Mouse (Mus musculus) lung, embryonic 15.5 days (tissue): ENCODE data around the gene Rnf224. TPM values are rescaled to one million over a fixed set of nuclear protein-coding genes. Genes with fewer than 3 reads are reported as not detected.

Experiments
- ATAC-seq: fragments of 200-750 bp; cut with Nextera tagmentation; 2 replicates; pipeline ENCODE4 v1.8.0; 2017; ENCODE audit warnings: moderate number of reproducible peaks, borderline replicate concordance; ENCODE audit not compliant: low FRiP score, low TSS enrichment; ENCODE audit errors: extremely low read depth
- H3K27ac ChIP-seq: fragments of 300-500 bp; sonication (generic); 2 replicates; pipeline ENCODE4 v1.5.1; 2015; ENCODE audit warnings: moderate library complexity, mild to moderate bottlenecking, inconsistent platforms
- H3K27me3 ChIP-seq: fragments of 300-500 bp; sonication (generic); 2 replicates; pipeline ENCODE4 v1.6.1; 2015; ENCODE audit warnings: inconsistent platforms
- H3K36me3 ChIP-seq: fragments of 300-500 bp; sonication (generic); 2 replicates; pipeline ENCODE4 v1.6.1; 2015; ENCODE audit warnings: inconsistent platforms
- H3K4me1 ChIP-seq: fragments of 300-500 bp; sonication (generic); 2 replicates; pipeline ENCODE4 v1.6.1; 2015; ENCODE audit warnings: inconsistent platforms
- H3K4me2 ChIP-seq: fragments of 300-500 bp; sonication (generic); 2 replicates; pipeline ENCODE4 v1.6.1; 2015; ENCODE audit warnings: inconsistent platforms, mild to moderate bottlenecking, moderate library complexity
- H3K4me3 ChIP-seq: fragments of 300-500 bp; sonication (generic); 2 replicates; pipeline ENCODE4 v1.5.1; 2015; ENCODE audit warnings: mild to moderate bottlenecking, inconsistent platforms
- H3K9ac ChIP-seq: fragments of 300-500 bp; sonication (generic); 2 replicates; pipeline ENCODE4 v1.6.1; 2015; ENCODE audit warnings: inconsistent platforms
- H3K9me3 ChIP-seq: fragments of 300-500 bp; sonication (generic); 2 replicates; pipeline ENCODE4 v1.6.1; 2016; ENCODE audit warnings: inconsistent platforms
- WGBS: fragments of 180-500 bp; shearing (Covaris S2); methylation state at CpG from one replicate; pipeline ENCODE4 v1.1.7; 2015; 5-methylcytosine and 5-hydroxymethylcytosine counted together
- polyA plus RNA-seq: library from polyadenylated mRNA; unstranded; fragments of >200 nt; fragmentation: Nextera tagmentation; extraction: Ambion mirVana; gene quantifications from 2 replicates; pipeline ENCODE4 v1.2.1, GENCODE M21; 2015

Gene Rnf224
- polyA plus RNA-seq, 1 experiment from 2014 or later: not detected

GRCm38 (mm10) chr2:25200631-25201030, 36.0 kb downstream of the Rnf224 start:
- 86% methylated on average over 2 of the region's 2 CpGs for WGBS
- Histone ChIP-seq H3K4me2 (no peak overlapping the region), H3K9ac (no peak overlapping the region), H3K4me3 (no peak overlapping the region), H3K27ac (no peak overlapping the region), H3K36me3 (peaks cover 67% of the 10 kb centered on the region), H3K4me1 (peaks cover 16% of the 10 kb centered on the region), H3K9me3 (no peaks in the 10 kb centered on the region), H3K27me3 (peaks cover 2% of the 10 kb centered on the region; the same call in 1 of the 2 replicates)
- ATAC-seq: no peak

GRCm38 (mm10) chr2:25197946-25198345, 38.6 kb downstream of the Rnf224 start:
- no peak overlapping the region for H3K9ac ChIP-seq
- H3K4me1 ChIP-seq: peaks cover 36% of the 10 kb centered on the region
- no peak overlapping the region for H3K4me2 ChIP-seq
- H3K27me3 ChIP-seq: peaks cover 9% of the 10 kb centered on the region
- no peak overlapping the region for H3K4me3 ChIP-seq
- 0 out of 2 replicates have a peak overlapping the region, but pooled peaks have one; percentile 74 for H3K27ac ChIP-seq
- no peak for ATAC-seq
- peaks cover 40% of the 10 kb centered on the region for H3K36me3 ChIP-seq
- H3K9me3 ChIP-seq: no peaks in the 10 kb centered on the region

- H3K4me1 ChIP-seq: peaks cover 37% of the 10 kb centered on the region
- H3K4me2 ChIP-seq: peak overlapping the region; percentile 65
- H3K9me3 ChIP-seq: no peaks in the 10 kb centered on the region
- peak overlapping the region; percentile 74 for H3K27ac ChIP-seq
- no peak overlapping the region; the same call in 1 of the 2 replicates for H3K9ac ChIP-seq
- 0 out of 2 replicates have a peak overlapping the region, but pooled peaks have one; percentile 36 for H3K4me3 ChIP-seq
- peaks cover 9% of the 10 kb centered on the region for H3K27me3 ChIP-seq
- WGBS: 21% methylated on average over 2 of the region's 2 CpGs
- ATAC-seq: no peak
- H3K36me3 ChIP-seq: peaks cover 32% of the 10 kb centered on the region
These were observed 39.4 kb downstream of the Rnf224 start for GRCm38 (mm10) chr2:25197191-25197590.

- peak within 1 kb of the TSS; percentile 36 for H3K4me3 ChIP-seq
- H3K9ac ChIP-seq: peak within 1 kb of the TSS; percentile 39
- peak within 1 kb of the TSS; percentile 74 for H3K27ac ChIP-seq
- H3K36me3 ChIP-seq: peaks cover 24% of the 10 kb centered on the region
- H3K27me3 ChIP-seq: peaks cover 9% of the 10 kb centered on the region
- peak within 1 kb of the TSS; percentile 65 for H3K4me2 ChIP-seq
- WGBS: 16% methylated on average over 8 of the region's 8 CpGs
- ATAC-seq: peak; percentile 55
- peaks cover 37% of the 10 kb centered on the region for H3K4me1 ChIP-seq
- H3K9me3 ChIP-seq: no peaks in the 10 kb centered on the region
These were observed 40.2 kb downstream of the Rnf224 start, which contains the start of gene Tor4a for GRCm38 (mm10) chr2:25196172-25196954. TSS of gene Tor4a (minus strand) at chr2:25196886.

- peaks cover 15% of the 10 kb centered on the region for H3K36me3 ChIP-seq
- H3K4me2 ChIP-seq: peak overlapping the region; percentile 65
- H3K9me3 ChIP-seq: no peaks in the 10 kb centered on the region
- H3K9ac ChIP-seq: peak overlapping the region; percentile 39
- peak overlapping the region; percentile 36 for H3K4me3 ChIP-seq
- WGBS: 16% methylated on average over 55 of the region's 55 CpGs
- H3K27me3 ChIP-seq: peaks cover 9% of the 10 kb centered on the region
- peak overlapping the region; percentile 74 for H3K27ac ChIP-seq
- peak; percentile 12; the same call in 1 of the 2 replicates for ATAC-seq
- H3K4me1 ChIP-seq: peaks cover 37% of the 10 kb centered on the region
These were observed 41.1 kb downstream of the Rnf224 start for GRCm38 (mm10) chr2:25195211-25196156.

- peaks cover 7% of the 10 kb centered on the region for H3K36me3 ChIP-seq
- H3K4me3 ChIP-seq: no peak overlapping the region
- H3K9ac ChIP-seq: no peak overlapping the region
- H3K27me3 ChIP-seq: peaks cover 9% of the 10 kb centered on the region
- 76% methylated on average over 17 of the region's 17 CpGs for WGBS
- peak overlapping the region; percentile 65 for H3K4me2 ChIP-seq
- peaks cover 37% of the 10 kb centered on the region for H3K4me1 ChIP-seq
- no peak for ATAC-seq
- no peaks in the 10 kb centered on the region for H3K9me3 ChIP-seq
- H3K27ac ChIP-seq: 0 out of 2 replicates have a peak overlapping the region, but pooled peaks have one; percentile 12
These were observed 42.0 kb downstream of the Rnf224 start for GRCm38 (mm10) chr2:25194486-25195171.

- peak overlapping the region; percentile 17; the same call in 1 of the 2 replicates for H3K9ac ChIP-seq
- H3K4me3 ChIP-seq: no peak overlapping the region
- 69% methylated on average over 5 of the region's 5 CpGs for WGBS
- no peak overlapping the region for H3K27ac ChIP-seq
- no peaks in the 10 kb centered on the region for H3K9me3 ChIP-seq
- peaks cover 37% of the 10 kb centered on the region for H3K4me1 ChIP-seq
- ATAC-seq: no peak
- peak overlapping the region; percentile 14; the same call in 1 of the 2 replicates for H3K4me2 ChIP-seq
- peaks cover 9% of the 10 kb centered on the region for H3K27me3 ChIP-seq
- peaks cover 3% of the 10 kb centered on the region; the same call in 1 of the 2 replicates for H3K36me3 ChIP-seq
These were observed 42.6 kb downstream of the Rnf224 start for GRCm38 (mm10) chr2:25194006-25194405.

- Histone ChIP-seq H3K9me3 (no peaks in the 10 kb centered on the region), H3K27ac (0 out of 2 replicates have a peak overlapping the region, but pooled peaks have one; percentile 15), H3K36me3 (no peaks in the 10 kb centered on the region), H3K27me3 (peaks cover 9% of the 10 kb centered on the region), H3K9ac (peak overlapping the region; percentile 17; the same call in 1 of the 2 replicates), H3K4me3 (no peak overlapping the region), H3K4me2 (peak overlapping the region; percentile 21; the same call in 1 of the 2 replicates), H3K4me1 (peaks cover 37% of the 10 kb centered on the region)
- 2% methylated on average over 6 of the region's 6 CpGs for WGBS
- peak; percentile 68 for ATAC-seq
These were observed 43.2 kb downstream of the Rnf224 start for GRCm38 (mm10) chr2:25193330-25193770.

- Histone ChIP-seq H3K4me3 (no peak overlapping the region), H3K36me3 (no peaks in the 10 kb centered on the region), H3K9ac (no peak overlapping the region), H3K4me2 (no peak overlapping the region), H3K27me3 (peaks cover 10% of the 10 kb centered on the region), H3K4me1 (peaks cover 12% of the 10 kb centered on the region), H3K27ac (no peak overlapping the region), H3K9me3 (no peaks in the 10 kb centered on the region)
- ATAC-seq: no peak
- 79% methylated on average over 6 of the region's 6 CpGs for WGBS
These were observed 48.7 kb downstream of the Rnf224 start for GRCm38 (mm10) chr2:25187841-25188240.

GRCm38 (mm10) chr2:25186575-25186930, 50.0 kb downstream of the Rnf224 start:
- WGBS: 32% methylated on average over 5 of the region's 5 CpGs
- no peak overlapping the region for H3K9ac ChIP-seq
- peak overlapping the region; percentile 97 for H3K4me2 ChIP-seq
- H3K27ac ChIP-seq: no peak overlapping the region
- peaks cover 22% of the 10 kb centered on the region for H3K4me1 ChIP-seq
- no peak for ATAC-seq
- no peaks in the 10 kb centered on the region for H3K9me3 ChIP-seq
- peak overlapping the region; percentile 49; the same call in 1 of the 2 replicates for H3K4me3 ChIP-seq
- peaks cover 21% of the 10 kb centered on the region for H3K27me3 ChIP-seq
- H3K36me3 ChIP-seq: no peaks in the 10 kb centered on the region
